Mouse (Mus musculus): Measurements from ENCODE around the gene Adam12. TPM values are rescaled to one million over a fixed set of nuclear protein-coding genes. Genes with fewer than 3 reads are reported as not detected.
A peak's percentile ranks its signal among the peaks of the same experiment; 100 is the strongest.

The Adam12 gene
- polyA plus RNA-seq, 1 experiment from 2014 or later = 3.1 TPM

DNA sequence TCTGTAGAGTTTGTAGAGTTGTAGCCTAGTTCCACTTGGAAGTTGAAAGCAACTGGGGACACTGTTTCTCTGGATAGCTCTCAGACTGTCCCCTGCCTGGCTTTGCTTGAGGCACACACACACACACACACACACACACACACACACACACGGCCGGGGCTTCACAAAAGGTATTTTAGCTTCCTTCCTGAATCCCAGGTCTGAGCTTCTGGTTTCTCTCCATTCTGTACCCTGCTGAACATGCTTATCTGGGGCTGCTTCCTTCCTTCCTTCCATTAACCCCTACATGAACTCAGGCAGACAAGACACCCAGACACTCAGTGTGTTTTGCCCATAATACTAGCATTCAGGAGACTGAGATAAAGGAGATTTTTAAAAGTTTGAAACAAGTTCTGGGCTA, 2.0 kb downstream of the Adam12 start:
- no peak for ATAC-seq (replicated peaks; ENCODE audit: extremely low read depth, insufficient read depth, low FRiP score)
- Histone ChIP-seq H3K36me3 (ENCODE audit: control insufficient read depth, insufficient read depth) (no peaks in the 10 kb centered on the region), H3K9ac (ENCODE audit: low read length) (no peak overlapping the region), H3K9me3 (replicated peaks; ENCODE audit: control insufficient read depth, low read length) (no peaks in the 10 kb centered on the region), H3K27me3 (ENCODE audit: control insufficient read depth, insufficient read depth, low read length) (peaks cover 15% of the 10 kb centered on the region), H3K4me3 (ENCODE audit: low read length) (no peak overlapping the region), H3K4me2 (ENCODE audit: low read depth, low read length) (no peak overlapping the region), H3K4me1 (ENCODE audit: control insufficient read depth, insufficient read depth, low read length) (0 out of 2 replicates have a peak, but pooled peaks cover 4% of the 10 kb centered on the region), H3K27ac (ENCODE audit: low read length) (no peak overlapping the region; the same call in 1 of the 2 replicates)
- 45% methylated on average over 2 of the region's 2 CpGs for WGBS

DNA sequence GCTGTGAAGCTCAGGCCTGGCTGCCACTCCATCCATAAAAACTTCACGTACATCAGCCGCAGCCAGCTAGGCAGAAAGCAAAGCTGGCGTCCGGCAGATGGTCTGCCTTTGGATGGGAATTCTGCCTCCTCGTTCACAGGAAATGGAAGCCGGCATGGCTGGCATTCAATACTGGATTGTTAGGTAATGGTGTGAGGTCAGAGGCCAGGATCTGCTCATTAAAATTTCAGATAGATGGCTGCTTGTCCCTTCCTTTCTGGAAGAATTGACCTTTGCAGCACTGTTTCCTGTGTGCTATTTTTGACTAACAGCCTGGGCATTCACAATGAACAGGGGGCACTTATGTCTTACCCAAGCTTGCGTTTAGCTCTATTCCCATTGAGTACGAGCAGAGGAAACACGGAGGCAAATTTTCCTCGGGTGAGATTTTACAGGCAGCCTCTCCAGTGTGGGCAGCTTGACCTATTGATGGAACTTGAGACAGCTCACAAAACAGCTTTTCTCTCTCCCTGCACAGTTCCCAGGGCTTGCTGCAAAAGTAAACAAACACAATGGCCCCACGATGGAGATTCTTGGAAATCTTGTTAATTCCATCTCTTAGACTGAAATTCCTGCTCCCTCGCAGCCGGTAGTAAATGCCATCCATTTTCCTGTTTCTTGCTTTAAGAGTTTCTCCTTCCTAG, 4.0 kb downstream of the Adam12 start:
- Histone ChIP-seq H3K27me3 (ENCODE audit: control insufficient read depth, insufficient read depth, low read length) (peaks cover 20% of the 10 kb centered on the region), H3K9ac (ENCODE audit: low read length) (no peak overlapping the region), H3K4me1 (ENCODE audit: control insufficient read depth, insufficient read depth, low read length) (peaks cover 9% of the 10 kb centered on the region), H3K9me3 (replicated peaks; ENCODE audit: control insufficient read depth, low read length) (no peaks in the 10 kb centered on the region), H3K4me2 (ENCODE audit: low read depth, low read length) (no peak overlapping the region), H3K27ac (ENCODE audit: low read length) (0 out of 2 replicates have a peak overlapping the region, but pooled peaks have one; percentile 21), H3K36me3 (ENCODE audit: control insufficient read depth, insufficient read depth) (no peaks in the 10 kb centered on the region), H3K4me3 (ENCODE audit: low read length) (no peak overlapping the region)
- ATAC-seq (replicated peaks; ENCODE audit: extremely low read depth, insufficient read depth, low FRiP score) = no peak
- WGBS = 40% methylated on average over 13 of the region's 13 CpGs

- H3K27ac ChIP-seq (ENCODE audit: low read length) = no peak overlapping the region
- no peak overlapping the region for H3K4me3 ChIP-seq (ENCODE audit: low read length)
- no peak overlapping the region for H3K9ac ChIP-seq (ENCODE audit: low read length)
- WGBS = 83% methylated on average over 4 of the region's 4 CpGs
- H3K4me1 ChIP-seq (ENCODE audit: control insufficient read depth, insufficient read depth, low read length) = peaks cover 9% of the 10 kb centered on the region
- H3K9me3 ChIP-seq (replicated peaks; ENCODE audit: control insufficient read depth, low read length) = no peaks in the 10 kb centered on the region
- H3K36me3 ChIP-seq (ENCODE audit: control insufficient read depth, insufficient read depth) = no peaks in the 10 kb centered on the region
- ATAC-seq (replicated peaks; ENCODE audit: extremely low read depth, insufficient read depth, low FRiP score) = no peak
- peaks cover 20% of the 10 kb centered on the region for H3K27me3 ChIP-seq (ENCODE audit: control insufficient read depth, insufficient read depth, low read length)
- no peak overlapping the region for H3K4me2 ChIP-seq (ENCODE audit: low read depth, low read length)
Measured at GRCm38 (mm10) chr7:134227101-134227500, 4.8 kb downstream of the Adam12 start.

GRCm38 (mm10) chr7:134226231-134226630, 5.7 kb downstream of the Adam12 start:
- H3K9ac ChIP-seq (ENCODE audit: low read length) = no peak overlapping the region
- H3K36me3 ChIP-seq (ENCODE audit: control insufficient read depth, insufficient read depth) = no peaks in the 10 kb centered on the region
- no peak overlapping the region for H3K4me3 ChIP-seq (ENCODE audit: low read length)
- ATAC-seq (replicated peaks; ENCODE audit: extremely low read depth, insufficient read depth, low FRiP score) = no peak
- H3K27ac ChIP-seq (ENCODE audit: low read length) = no peak overlapping the region
- H3K9me3 ChIP-seq (replicated peaks; ENCODE audit: control insufficient read depth, low read length) = no peaks in the 10 kb centered on the region
- WGBS = 73% methylated on average over 3 of the region's 3 CpGs
- peaks cover 9% of the 10 kb centered on the region for H3K4me1 ChIP-seq (ENCODE audit: control insufficient read depth, insufficient read depth, low read length)
- peaks cover 20% of the 10 kb centered on the region for H3K27me3 ChIP-seq (ENCODE audit: control insufficient read depth, insufficient read depth, low read length)
- no peak overlapping the region for H3K4me2 ChIP-seq (ENCODE audit: low read depth, low read length)

- H3K27me3 ChIP-seq (ENCODE audit: control insufficient read depth, insufficient read depth, low read length) = peaks cover 20% of the 10 kb centered on the region
- peak; percentile 64 for ATAC-seq (replicated peaks; ENCODE audit: extremely low read depth, insufficient read depth, low FRiP score)
- H3K4me1 ChIP-seq (ENCODE audit: control insufficient read depth, insufficient read depth, low read length) = peaks cover 9% of the 10 kb centered on the region
- H3K9me3 ChIP-seq (replicated peaks; ENCODE audit: control insufficient read depth, low read length) = no peaks in the 10 kb centered on the region
- H3K27ac ChIP-seq (ENCODE audit: low read length) = peak overlapping the region; percentile 61
- H3K9ac ChIP-seq (ENCODE audit: low read length) = peak overlapping the region; percentile 75
- WGBS = 1% methylated on average over 81 of the region's 90 CpGs
- no peaks in the 10 kb centered on the region for H3K36me3 ChIP-seq (ENCODE audit: control insufficient read depth, insufficient read depth)
- H3K4me2 ChIP-seq (ENCODE audit: low read depth, low read length) = peak overlapping the region; percentile 99
- peak overlapping the region; percentile 75 for H3K4me3 ChIP-seq (ENCODE audit: low read length)
Measured at GRCm38 (mm10) chr7:134224741-134225612, 7.0 kb downstream of the Adam12 start.

DNA sequence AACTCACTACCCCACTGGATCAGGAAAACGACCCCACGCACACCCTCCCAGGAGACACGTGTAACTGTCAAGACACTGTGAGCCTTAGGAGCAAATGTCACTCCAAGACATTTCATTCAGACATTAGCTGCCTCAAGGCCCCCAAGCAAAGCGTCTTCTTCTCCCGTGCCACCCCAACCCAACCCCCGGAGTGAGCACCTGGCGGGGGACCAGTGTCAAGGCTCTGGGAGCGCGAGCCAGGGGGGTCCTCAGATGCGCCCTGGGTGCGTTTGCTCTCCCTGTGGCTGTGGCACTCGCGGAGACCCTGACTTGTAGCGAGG, 7.6 kb downstream of the Adam12 start:
- peak overlapping the region; percentile 61 for H3K27ac ChIP-seq (ENCODE audit: low read length)
- peaks cover 20% of the 10 kb centered on the region for H3K27me3 ChIP-seq (ENCODE audit: control insufficient read depth, insufficient read depth, low read length)
- peak overlapping the region; percentile 75 for H3K9ac ChIP-seq (ENCODE audit: low read length)
- 0% methylated on average over 14 of the region's 14 CpGs for WGBS
- peak overlapping the region; percentile 75 for H3K4me3 ChIP-seq (ENCODE audit: low read length)
- peaks cover 8% of the 10 kb centered on the region for H3K4me1 ChIP-seq (ENCODE audit: control insufficient read depth, insufficient read depth, low read length)
- no peaks in the 10 kb centered on the region for H3K9me3 ChIP-seq (replicated peaks; ENCODE audit: control insufficient read depth, low read length)
- no peaks in the 10 kb centered on the region for H3K36me3 ChIP-seq (ENCODE audit: control insufficient read depth, insufficient read depth)
- ATAC-seq (replicated peaks; ENCODE audit: extremely low read depth, insufficient read depth, low FRiP score) = no peak; the same call in 1 of the 2 replicates
- H3K4me2 ChIP-seq (ENCODE audit: low read depth, low read length) = peak overlapping the region; percentile 99

GRCm38 (mm10) chr7:134223444-134224161, 8.3 kb downstream of the Adam12 start:
- peaks cover 7% of the 10 kb centered on the region for H3K4me1 ChIP-seq (ENCODE audit: control insufficient read depth, insufficient read depth, low read length)
- no peaks in the 10 kb centered on the region for H3K9me3 ChIP-seq (replicated peaks; ENCODE audit: control insufficient read depth, low read length)
- no peaks in the 10 kb centered on the region for H3K36me3 ChIP-seq (ENCODE audit: control insufficient read depth, insufficient read depth)
- peaks cover 20% of the 10 kb centered on the region for H3K27me3 ChIP-seq (ENCODE audit: control insufficient read depth, insufficient read depth, low read length)
- ATAC-seq (replicated peaks; ENCODE audit: extremely low read depth, insufficient read depth, low FRiP score) = no peak
- peak overlapping the region; percentile 99 for H3K4me2 ChIP-seq (ENCODE audit: low read depth, low read length)
- no peak overlapping the region for H3K27ac ChIP-seq (ENCODE audit: low read length)
- 24% methylated on average over 16 of the region's 16 CpGs for WGBS
- peak overlapping the region; percentile 75 for H3K4me3 ChIP-seq (ENCODE audit: low read length)
- H3K9ac ChIP-seq (ENCODE audit: low read length) = no peak overlapping the region

GRCm38 (mm10) chr7:134207956-134208355, 24.0 kb downstream of the Adam12 start:
- no peaks in the 10 kb centered on the region for H3K4me1 ChIP-seq (ENCODE audit: control insufficient read depth, insufficient read depth, low read length)
- no peaks in the 10 kb centered on the region for H3K27me3 ChIP-seq (ENCODE audit: control insufficient read depth, insufficient read depth, low read length)
- H3K4me3 ChIP-seq (ENCODE audit: low read length) = no peak overlapping the region
- no peaks in the 10 kb centered on the region for H3K9me3 ChIP-seq (replicated peaks; ENCODE audit: control insufficient read depth, low read length)
- ATAC-seq (replicated peaks; ENCODE audit: extremely low read depth, insufficient read depth, low FRiP score) = no peak
- H3K36me3 ChIP-seq (ENCODE audit: control insufficient read depth, insufficient read depth) = no peaks in the 10 kb centered on the region
- 56% methylated on average over 10 of the region's 10 CpGs for WGBS
- H3K27ac ChIP-seq (ENCODE audit: low read length) = no peak overlapping the region
- no peak overlapping the region for H3K9ac ChIP-seq (ENCODE audit: low read length)
- H3K4me2 ChIP-seq (ENCODE audit: low read depth, low read length) = no peak overlapping the region
